Mouse (Mus musculus) liver, embryonic 11.5 days (tissue): ENCODE measurements around the gene Prss36. TPM values are rescaled to one million over a fixed set of nuclear protein-coding genes. Genes with fewer than 3 reads are reported as not detected.

Experiments
- ATAC-seq: fragments of 200-750 bp; cut with Nextera tagmentation; replicated peaks from 2 replicates; pipeline ENCODE4 v1.8.0; 2017; ENCODE audit warnings: moderate number of reproducible peaks, mild to moderate bottlenecking, moderate TSS enrichment, moderate library complexity; ENCODE audit not compliant: low FRiP score
- DNase-seq: peaks from one replicate; pipeline ENCODE4 v3.0.0-alpha.2; 2017; ENCODE audit warnings: low spot score
- H3K27ac ChIP-seq: fragments of 300-500 bp; sonication (generic); 2 replicates; pipeline ENCODE4 v1.5.1; 2014; ENCODE audit warnings: mild to moderate bottlenecking, low read depth, low read length, control low read depth
- H3K27me3 ChIP-seq: fragments of 300-500 bp; sonication (generic); replicated peaks from 2 replicates; pipeline ENCODE4 v1.6.1; 2014; ENCODE audit warnings: low read length, mixed read lengths; ENCODE audit not compliant: control insufficient read depth, insufficient read depth
- H3K36me3 ChIP-seq: fragments of 300-500 bp; sonication (generic); 2 replicates; pipeline ENCODE4 v1.6.1; 2014; ENCODE audit warnings: mild to moderate bottlenecking, low read length, moderate library complexity, mixed read lengths; ENCODE audit not compliant: control insufficient read depth, insufficient read depth
- H3K4me1 ChIP-seq: fragments of 300-500 bp; sonication (generic); replicated peaks from 2 replicates; pipeline ENCODE4 v1.6.1; 2014; ENCODE audit warnings: low read length, mixed read lengths; ENCODE audit not compliant: control insufficient read depth, insufficient read depth
- H3K4me2 ChIP-seq: fragments of 300-500 bp; sonication (generic); 2 replicates; pipeline ENCODE4 v1.6.1; 2014; ENCODE audit warnings: mild to moderate bottlenecking, control low read depth, moderate library complexity
- H3K4me3 ChIP-seq: fragments of 300-500 bp; sonication (generic); 2 replicates; pipeline ENCODE4 v1.5.1; 2014; ENCODE audit warnings: low read depth, low read length, control low read depth
- H3K9ac ChIP-seq: fragments of 300-500 bp; sonication (generic); 2 replicates; pipeline ENCODE4 v1.6.1; 2014; ENCODE audit warnings: low read depth, low read length, control low read depth
- H3K9me3 ChIP-seq: fragments of 300-500 bp; sonication (generic); 2 replicates; pipeline ENCODE4 v1.6.1; 2016; ENCODE audit warnings: low read length, inconsistent platforms, mixed read lengths; ENCODE audit not compliant: control insufficient read depth
- WGBS: fragments of 180-500 bp; shearing (Covaris S2); extraction: QIAGEN DNeasy Blood & Tissue Kit; methylation state at CpG from one replicate; pipeline ENCODE4 v1.1.7; 2014; 5-methylcytosine and 5-hydroxymethylcytosine counted together
- polyA plus RNA-seq: library from polyadenylated mRNA; unstranded; fragments of >200 nt; fragmentation: Nextera tagmentation; extraction: Ambion mirVana; gene quantifications from 2 replicates; pipeline ENCODE4 v1.2.1, GENCODE M21; 2014

Prss36 gene
- 7.9 and 9.4 TPM in 2 replicates for polyA plus RNA-seq

GRCm38 (mm10) chr7:127946470-127947023, at the start of gene Prss36:
TSS of gene Prss36 (minus strand) at chr7:127946725.
- no peaks in the 10 kb centered on the region for H3K9me3 ChIP-seq
- H3K27ac ChIP-seq, result no peak within 1 kb of the TSS
- no peak for ATAC-seq
- H3K36me3 ChIP-seq, result no peaks in the 10 kb centered on the region
- no peak within 1 kb of the TSS for H3K4me3 ChIP-seq
- no peak for DNase-seq
- WGBS, result 73% methylated on average over 6 of the region's 6 CpGs
- H3K27me3 ChIP-seq, result peaks cover 36% of the 10 kb centered on the region
- no peak within 1 kb of the TSS for H3K9ac ChIP-seq
- no peak within 1 kb of the TSS for H3K4me2 ChIP-seq
- H3K4me1 ChIP-seq, result no peaks in the 10 kb centered on the region; the same call in 1 of the 2 replicates

- H3K4me2 ChIP-seq, result peak within 1 kb of the TSS; percentile 67
- no peaks in the 10 kb centered on the region for H3K9me3 ChIP-seq
- peaks cover 5% of the 10 kb centered on the region; the same call in 1 of the 2 replicates for H3K36me3 ChIP-seq
- peak within 1 kb of the TSS; percentile 22; the same call in 1 of the 2 replicates for H3K27ac ChIP-seq
- ATAC-seq (peak; percentile 66), DNase-seq (peak; percentile 59)
- H3K4me1 ChIP-seq, result peaks cover 16% of the 10 kb centered on the region
- peak within 1 kb of the TSS; percentile 52 for H3K4me3 ChIP-seq
- no peaks in the 10 kb centered on the region for H3K27me3 ChIP-seq
- peak within 1 kb of the TSS; percentile 62 for H3K9ac ChIP-seq
- 8% methylated on average over 18 of the region's 18 CpGs for WGBS
Observed at GRCm38 (mm10) chr7:127993341-127993977, 46.9 kb upstream of the Prss36 start, which contains the start of gene Pycard. TSS of gene Pycard (minus strand) at chr7:127993867.

GRCm38 (mm10) chr7:127992488-127993340, 46.2 kb upstream of the Prss36 start:
- Histone ChIP-seq H3K9me3 (no peaks in the 10 kb centered on the region), H3K4me2 (peak overlapping the region; percentile 67), H3K9ac (peak overlapping the region; percentile 62), H3K4me3 (peak overlapping the region; percentile 52), H3K27ac (peak overlapping the region; percentile 22; the same call in 1 of the 2 replicates), H3K27me3 (no peaks in the 10 kb centered on the region), H3K36me3 (peaks cover 7% of the 10 kb centered on the region), H3K4me1 (peaks cover 16% of the 10 kb centered on the region)
- WGBS, result 36% methylated on average over 5 of the region's 5 CpGs
- no peak for DNase-seq
- peak; percentile 38 for ATAC-seq

DNA sequence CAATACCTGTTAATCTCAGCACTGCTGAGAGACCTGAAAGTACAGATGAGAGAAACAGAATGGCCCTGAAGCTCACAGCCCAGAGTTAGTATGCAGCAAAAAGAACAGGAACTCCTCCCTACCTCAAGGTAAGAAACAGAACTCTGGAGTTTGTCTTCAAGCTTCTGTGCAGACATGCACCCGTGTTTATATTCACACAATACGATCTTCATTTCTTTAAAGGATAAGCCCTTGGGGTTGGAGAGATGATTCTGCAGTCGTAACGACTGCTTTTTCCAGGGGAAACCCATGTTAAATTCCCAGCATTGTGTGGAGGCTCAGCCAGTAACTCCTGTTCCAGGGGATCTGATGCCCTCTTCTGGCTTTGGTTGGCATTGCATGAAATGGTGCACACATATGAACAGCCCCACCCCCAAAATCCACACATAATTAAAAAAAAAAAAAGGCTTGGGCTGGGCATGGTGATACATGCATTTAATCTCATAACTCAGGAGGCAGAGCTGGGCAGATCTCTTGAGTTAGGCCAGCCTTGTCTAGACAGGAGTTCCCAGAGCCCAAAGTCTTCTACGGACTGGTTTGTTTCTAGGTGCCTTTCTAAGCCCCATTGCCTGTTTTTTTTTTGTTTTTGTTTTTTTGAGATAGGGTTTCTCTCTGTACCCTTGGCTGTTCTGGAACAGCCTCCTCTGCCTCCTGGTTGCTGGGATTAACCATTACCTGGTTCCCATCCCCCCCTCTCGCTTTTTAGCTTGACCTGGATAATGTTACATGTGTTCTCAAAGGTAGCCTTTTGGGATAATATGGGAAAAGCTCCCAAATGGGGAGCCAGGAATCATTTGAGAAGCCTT, 45.3 kb upstream of the Prss36 start:
- 46% methylated on average over 6 of the region's 6 CpGs for WGBS
- H3K4me2 ChIP-seq, result peak overlapping the region; percentile 67
- H3K9me3 ChIP-seq, result no peaks in the 10 kb centered on the region
- H3K9ac ChIP-seq, result no peak overlapping the region
- no peak overlapping the region for H3K4me3 ChIP-seq
- peak; percentile 29; the same call in 1 of the 2 replicates for ATAC-seq
- peaks cover 16% of the 10 kb centered on the region for H3K4me1 ChIP-seq
- peak; percentile 58 for DNase-seq
- no peaks in the 10 kb centered on the region for H3K27me3 ChIP-seq
- peaks cover 12% of the 10 kb centered on the region for H3K36me3 ChIP-seq
- peak overlapping the region; percentile 38 for H3K27ac ChIP-seq

- Histone ChIP-seq H3K36me3 (peaks cover 37% of the 10 kb centered on the region), H3K4me2 (no peak overlapping the region), H3K27me3 (no peaks in the 10 kb centered on the region), H3K27ac (no peak overlapping the region), H3K9me3 (no peaks in the 10 kb centered on the region), H3K9ac (no peak overlapping the region), H3K4me3 (no peak overlapping the region), H3K4me1 (peaks cover 16% of the 10 kb centered on the region)
- WGBS, result 77% methylated on average over 1 of the region's 1 CpGs
- DNase-seq (no peak), ATAC-seq (no peak)
Observed at GRCm38 (mm10) chr7:127988904-127989303, 42.4 kb upstream of the Prss36 start.

GRCm38 (mm10) chr7:127980606-127981005, 34.1 kb upstream of the Prss36 start:
- Histone ChIP-seq H3K4me1 (no peaks in the 10 kb centered on the region), H3K36me3 (peaks cover 81% of the 10 kb centered on the region), H3K9ac (no peak overlapping the region), H3K27ac (no peak overlapping the region), H3K4me3 (no peak overlapping the region), H3K4me2 (no peak overlapping the region), H3K9me3 (no peaks in the 10 kb centered on the region), H3K27me3 (no peaks in the 10 kb centered on the region)
- ATAC-seq (no peak), DNase-seq (no peak)
- 94% methylated on average over 3 of the region's 3 CpGs for WGBS

DNA sequence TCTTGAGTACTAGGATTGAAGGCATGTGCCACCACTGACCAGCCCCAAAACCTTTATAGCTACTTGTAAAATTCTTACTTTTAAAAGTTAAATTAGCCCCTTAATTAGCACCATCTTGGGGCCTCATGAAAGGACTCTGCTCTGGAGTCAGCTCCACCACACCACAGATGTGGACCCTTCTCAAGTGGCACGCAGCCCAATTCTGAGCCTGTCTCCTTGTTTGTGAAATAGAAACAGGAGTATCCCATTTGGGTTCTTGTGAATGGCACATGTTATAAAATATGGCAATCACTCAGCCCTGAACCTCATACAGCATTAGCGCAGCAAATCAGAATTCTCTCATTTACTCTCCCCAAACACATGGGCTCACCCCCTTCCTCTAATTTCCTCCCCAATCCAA, 32.3 kb upstream of the Prss36 start:
- no peaks in the 10 kb centered on the region for H3K4me1 ChIP-seq
- H3K4me2 ChIP-seq, result no peak overlapping the region
- ATAC-seq, result no peak
- WGBS, result 93% methylated on average over 2 of the region's 2 CpGs
- H3K36me3 ChIP-seq, result peaks cover 76% of the 10 kb centered on the region
- no peaks in the 10 kb centered on the region for H3K9me3 ChIP-seq
- no peak overlapping the region for H3K4me3 ChIP-seq
- no peak for DNase-seq
- H3K27me3 ChIP-seq, result no peaks in the 10 kb centered on the region
- no peak overlapping the region for H3K27ac ChIP-seq
- H3K9ac ChIP-seq, result no peak overlapping the region

GRCm38 (mm10) chr7:127974413-127974930, 27.9 kb upstream of the Prss36 start:
- Histone ChIP-seq H3K9me3 (no peaks in the 10 kb centered on the region), H3K9ac (no peak overlapping the region), H3K27me3 (no peaks in the 10 kb centered on the region), H3K4me1 (no peaks in the 10 kb centered on the region; the same call in none of the 2 replicates), H3K4me3 (no peak overlapping the region), H3K27ac (no peak overlapping the region), H3K36me3 (peaks cover 71% of the 10 kb centered on the region), H3K4me2 (no peak overlapping the region)
- DNase-seq (no peak), ATAC-seq (no peak)
- 92% methylated on average over 2 of the region's 2 CpGs for WGBS
